Mouse (Mus musculus): Measurements from ENCODE around the gene Cdk17.

Cdk17 gene

GRCm38 (mm10) chr10:93310721-93311411, 150.2 kb downstream of the Cdk17 start, which contains the start of gene Elk3:
Elk3 (minus strand) TSS chr10:93311135.
- in situ Hi-C loops (cut with MboI; ENCODE audit: low sequenced_read_pairs): no loop called here

- in situ Hi-C loops (cut with MboI; ENCODE audit: low sequenced_read_pairs): no loop called here
These were observed 150.9 kb downstream of the Cdk17 start for GRCm38 (mm10) chr10:93311576-93311975.

All from CH12F3 (cell line).